Mouse (Mus musculus) bone marrow, adult 2 months (tissue): Measurements from ENCODE around the gene Arhgap15.

Source experiments
- CTCF ChIP-seq: fragments of 200-500 bp; IDR thresholded peaks from 2 replicates; pipeline ENCODE4 v1.5.1; 2011; ENCODE audit warnings: low read length, control low read depth; ENCODE audit not compliant: control insufficient read depth, insufficient read depth
- POLR2A ChIP-seq: fragments of 200-500 bp; IDR thresholded peaks from 2 replicates; pipeline ENCODE4 v1.6.1; 2011; ENCODE audit warnings: low read depth, mild to moderate bottlenecking, control low read depth, low read length, borderline replicate concordance; ENCODE audit not compliant: control insufficient read depth

GRCm38 (mm10) chr2:44356248-44356886 is 607.7 kb downstream of the Arhgap15 start:
- no peak for TF ChIP-seq POLR2A
- no peak for TF ChIP-seq CTCF
